Mouse (Mus musculus): Measurements from ENCODE around the gene Sumo1. TPM values are rescaled to one million over a fixed set of nuclear protein-coding genes. Genes with fewer than 3 reads are reported as not detected.
A peak's percentile ranks its signal among the peaks of the same experiment; 100 is the strongest.

Gene Sumo1
- polyA plus RNA-seq, 1 experiment from 2014 or later, result 217 TPM

DNA sequence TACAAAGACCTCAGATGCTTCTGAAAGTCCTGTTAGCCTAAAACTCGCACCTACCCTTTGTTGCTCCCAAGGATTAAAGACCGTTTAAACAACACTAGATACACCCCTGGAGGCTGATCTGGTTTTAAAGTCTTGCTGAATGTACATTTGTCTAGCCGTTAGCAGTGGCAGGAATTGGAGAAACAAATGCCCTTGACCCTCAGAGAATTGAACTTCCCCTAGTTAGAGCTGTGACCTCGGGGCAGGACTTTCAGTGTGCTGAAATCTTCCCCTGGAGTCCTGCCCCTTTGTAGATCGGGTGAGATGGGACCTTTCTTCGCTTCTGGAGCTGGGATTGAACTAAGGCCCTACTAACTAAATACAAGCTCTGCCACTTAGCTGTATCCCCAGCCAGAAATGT, 41.4 kb downstream of the Sumo1 start:
- WGBS, result 44% methylated on average over 6 of the region's 6 CpGs
- Histone ChIP-seq H3K4me1 (replicated peaks; ENCODE audit: control insufficient read depth, insufficient read depth, low read length) (no peaks in the 10 kb centered on the region), H3K4me3 (ENCODE audit: low read depth, low read length) (no peak overlapping the region), H3K36me3 (ENCODE audit: control insufficient read depth, insufficient read depth) (no peaks in the 10 kb centered on the region), H3K27ac (ENCODE audit: low read depth, low read length) (no peak overlapping the region), H3K4me2 (replicated peaks; ENCODE audit: low read depth) (no peak overlapping the region), H3K9ac (ENCODE audit: low read depth, low read length) (no peak overlapping the region), H3K9me3 (ENCODE audit: control insufficient read depth) (no peaks in the 10 kb centered on the region), H3K27me3 (replicated peaks; ENCODE audit: control insufficient read depth, insufficient read depth, low read length) (no peaks in the 10 kb centered on the region)
- no peak for ATAC-seq
- TF ChIP-seq CTCF (IDR thresholded peaks at IDR 0.05; ENCODE audit: low read depth), result no peak

GRCm38 (mm10) chr1:59625410-59625809, 45.2 kb downstream of the Sumo1 start:
- no peak for ATAC-seq
- Histone ChIP-seq H3K4me2 (replicated peaks; ENCODE audit: low read depth) (no peak overlapping the region), H3K4me1 (replicated peaks; ENCODE audit: control insufficient read depth, insufficient read depth, low read length) (no peaks in the 10 kb centered on the region), H3K9me3 (ENCODE audit: control insufficient read depth) (no peaks in the 10 kb centered on the region), H3K27ac (ENCODE audit: low read depth, low read length) (no peak overlapping the region), H3K9ac (ENCODE audit: low read depth, low read length) (no peak overlapping the region), H3K36me3 (ENCODE audit: control insufficient read depth, insufficient read depth) (no peaks in the 10 kb centered on the region), H3K4me3 (ENCODE audit: low read depth, low read length) (no peak overlapping the region), H3K27me3 (replicated peaks; ENCODE audit: control insufficient read depth, insufficient read depth, low read length) (no peaks in the 10 kb centered on the region)
- WGBS, result 88% methylated on average over 5 of the region's 5 CpGs
- TF ChIP-seq CTCF (IDR thresholded peaks at IDR 0.05; ENCODE audit: low read depth), result no peak

GRCm38 (mm10) chr1:59623325-59624017, 47.2 kb downstream of the Sumo1 start:
- Histone ChIP-seq H3K9me3 (ENCODE audit: control insufficient read depth) (no peaks in the 10 kb centered on the region), H3K36me3 (ENCODE audit: control insufficient read depth, insufficient read depth) (no peaks in the 10 kb centered on the region), H3K9ac (ENCODE audit: low read depth, low read length) (no peak overlapping the region), H3K27ac (ENCODE audit: low read depth, low read length) (no peak overlapping the region), H3K4me1 (replicated peaks; ENCODE audit: control insufficient read depth, insufficient read depth, low read length) (no peaks in the 10 kb centered on the region), H3K27me3 (replicated peaks; ENCODE audit: control insufficient read depth, insufficient read depth, low read length) (no peaks in the 10 kb centered on the region), H3K4me3 (ENCODE audit: low read depth, low read length) (no peak overlapping the region), H3K4me2 (replicated peaks; ENCODE audit: low read depth) (no peak overlapping the region)
- peak; percentile 99 for TF ChIP-seq CTCF (IDR thresholded peaks at IDR 0.05; ENCODE audit: low read depth)
- peak; percentile 66 for ATAC-seq
- 25% methylated on average over 5 of the region's 5 CpGs for WGBS

GRCm38 (mm10) chr1:59619201-59619600, 51.4 kb downstream of the Sumo1 start:
- 84% methylated on average over 10 of the region's 10 CpGs for WGBS
- Histone ChIP-seq H3K9ac (ENCODE audit: low read depth, low read length) (no peak overlapping the region), H3K4me1 (replicated peaks; ENCODE audit: control insufficient read depth, insufficient read depth, low read length) (no peaks in the 10 kb centered on the region), H3K27me3 (replicated peaks; ENCODE audit: control insufficient read depth, insufficient read depth, low read length) (no peaks in the 10 kb centered on the region), H3K4me3 (ENCODE audit: low read depth, low read length) (no peak overlapping the region), H3K4me2 (replicated peaks; ENCODE audit: low read depth) (no peak overlapping the region), H3K27ac (ENCODE audit: low read depth, low read length) (no peak overlapping the region), H3K9me3 (ENCODE audit: control insufficient read depth) (no peaks in the 10 kb centered on the region), H3K36me3 (ENCODE audit: control insufficient read depth, insufficient read depth) (no peaks in the 10 kb centered on the region)
- no peak for TF ChIP-seq CTCF (IDR thresholded peaks at IDR 0.05; ENCODE audit: low read depth)
- ATAC-seq, result no peak

- Histone ChIP-seq H3K4me1 (replicated peaks; ENCODE audit: control insufficient read depth, insufficient read depth, low read length) (no peaks in the 10 kb centered on the region), H3K27ac (ENCODE audit: low read depth, low read length) (no peak overlapping the region), H3K4me3 (ENCODE audit: low read depth, low read length) (no peak overlapping the region), H3K9me3 (ENCODE audit: control insufficient read depth) (no peaks in the 10 kb centered on the region), H3K36me3 (ENCODE audit: control insufficient read depth, insufficient read depth) (no peaks in the 10 kb centered on the region), H3K9ac (ENCODE audit: low read depth, low read length) (no peak overlapping the region), H3K4me2 (replicated peaks; ENCODE audit: low read depth) (no peak overlapping the region), H3K27me3 (replicated peaks; ENCODE audit: control insufficient read depth, insufficient read depth, low read length) (no peaks in the 10 kb centered on the region)
- 89% methylated on average over 2 of the region's 2 CpGs for WGBS
- no peak for ATAC-seq
- TF ChIP-seq CTCF (IDR thresholded peaks at IDR 0.05; ENCODE audit: low read depth), result no peak
These were observed 55.6 kb downstream of the Sumo1 start for GRCm38 (mm10) chr1:59615021-59615420.

DNA sequence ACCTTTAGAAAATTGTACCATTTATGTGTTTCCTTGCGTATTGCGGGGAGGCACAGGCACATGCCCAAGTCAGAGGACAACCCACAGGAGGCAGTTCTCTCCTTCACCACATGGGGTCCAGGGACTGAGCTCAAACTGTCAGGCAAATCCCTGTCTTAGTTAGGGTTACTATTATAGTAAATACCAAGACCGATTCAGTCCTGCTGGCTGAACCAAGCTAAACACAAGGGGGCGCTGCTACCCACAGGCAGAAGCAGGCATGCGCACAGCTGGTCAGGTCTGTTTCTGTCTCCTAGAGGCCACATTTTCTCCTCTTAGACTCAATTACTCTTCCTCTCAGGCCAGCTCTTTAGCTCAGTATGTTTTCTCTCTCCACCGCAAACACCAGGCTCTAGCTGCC, 56.8 kb downstream of the Sumo1 start:
- Histone ChIP-seq H3K9ac (ENCODE audit: low read depth, low read length) (no peak overlapping the region), H3K9me3 (ENCODE audit: control insufficient read depth) (no peaks in the 10 kb centered on the region), H3K27ac (ENCODE audit: low read depth, low read length) (no peak overlapping the region), H3K4me2 (replicated peaks; ENCODE audit: low read depth) (no peak overlapping the region), H3K4me1 (replicated peaks; ENCODE audit: control insufficient read depth, insufficient read depth, low read length) (no peaks in the 10 kb centered on the region), H3K4me3 (ENCODE audit: low read depth, low read length) (no peak overlapping the region), H3K27me3 (replicated peaks; ENCODE audit: control insufficient read depth, insufficient read depth, low read length) (no peaks in the 10 kb centered on the region), H3K36me3 (ENCODE audit: control insufficient read depth, insufficient read depth) (no peaks in the 10 kb centered on the region)
- TF ChIP-seq CTCF (IDR thresholded peaks at IDR 0.05; ENCODE audit: low read depth), result peak; percentile 83
- WGBS, result 54% methylated on average over 6 of the region's 6 CpGs
- ATAC-seq, result no peak

Measured in intestine, postnatal 0 days (tissue).